Mouse (Mus musculus) small intestine, adult 2 months (tissue): ENCODE measurements at regions not wholly inside any gene's neighbourhood (a gene's known extent, or its start where the extent isn't known, plus 50 kb on each side); places are given as distances from the start of the nearest gene placed in this dataset.

Source experiments
- H3K27ac ChIP-seq: fragments of 200-500 bp; 2 replicates; pipeline ENCODE4 v1.5.1; 2012; ENCODE audit warnings: low read depth, low read length, control low read depth, inconsistent platforms; ENCODE audit not compliant: insufficient read depth
- H3K27me3 ChIP-seq: fragments of 200-500 bp; 2 replicates; pipeline ENCODE4 v1.6.1; 2012; ENCODE audit warnings: mild to moderate bottlenecking, moderate library complexity, low read length, inconsistent platforms; ENCODE audit not compliant: control insufficient read depth, insufficient read depth
- H3K36me3 ChIP-seq: fragments of 200-500 bp; 2 replicates; pipeline ENCODE4 v1.6.1; 2012; ENCODE audit warnings: mild to moderate bottlenecking, low read length, control low read depth, inconsistent platforms; ENCODE audit not compliant: control insufficient read depth, insufficient read depth
- H3K4me1 ChIP-seq: fragments of 200-500 bp; 2 replicates; pipeline ENCODE4 v1.6.1; 2012; ENCODE audit warnings: low read length, inconsistent platforms, mixed read lengths; ENCODE audit not compliant: control insufficient read depth, insufficient read depth, insufficient read length
- H3K4me3 ChIP-seq: fragments of 200-500 bp; 2 replicates; pipeline ENCODE4 v1.5.1; 2012; ENCODE audit warnings: low read depth, mild to moderate bottlenecking, control low read depth, inconsistent platforms, low read length, moderate library complexity
- CTCF ChIP-seq: fragments of 200-500 bp; IDR thresholded peaks from 2 replicates; pipeline ENCODE4 v1.5.1; 2012; ENCODE audit warnings: low read depth, mild to moderate bottlenecking, control low read depth, inconsistent platforms, low read length, moderate library complexity, mixed read lengths; ENCODE audit not compliant: insufficient replicate concordance, insufficient read length; ENCODE audit errors: extremely low read depth
- POLR2A ChIP-seq: fragments of 200-500 bp; IDR thresholded peaks from 2 replicates; pipeline ENCODE4 v1.6.1; 2012; ENCODE audit warnings: low read depth, mild to moderate bottlenecking, control low read depth, inconsistent platforms, low read length, moderate library complexity
- WGBS: fragments of 180-500 bp; shearing (Covaris S2); methylation state at CpG from one replicate; pipeline ENCODE4 v1.1.7; 2018; 5-methylcytosine and 5-hydroxymethylcytosine counted together

GRCm38 (mm10) chr1:92259715-92260392 is 64.4 kb upstream of the Hdac4 start:
- WGBS, result 70% methylated on average over 23 of the region's 23 CpGs
- Histone ChIP-seq H3K4me3 (no peak overlapping the region), H3K27me3 (no peaks in the 10 kb centered on the region), H3K36me3 (no peaks in the 10 kb centered on the region), H3K4me1 (no peaks in the 10 kb centered on the region), H3K27ac (no peak overlapping the region)
- TF ChIP-seq POLR2A, result no peak
- no peak for TF ChIP-seq CTCF

GRCm38 (mm10) chr1:92258026-92258425 is 62.5 kb upstream of the Hdac4 start:
- no peaks in the 10 kb centered on the region for H3K27me3 ChIP-seq
- no peaks in the 10 kb centered on the region for H3K4me1 ChIP-seq
- H3K36me3 ChIP-seq, result no peaks in the 10 kb centered on the region
- H3K4me3 ChIP-seq, result no peak overlapping the region
- no peak for TF ChIP-seq CTCF
- no peak overlapping the region for H3K27ac ChIP-seq

GRCm38 (mm10) chr1:92253086-92253485 is 57.6 kb upstream of the Hdac4 start:
- WGBS, result 75% methylated on average over 8 of the region's 8 CpGs
- Histone ChIP-seq H3K4me3 (no peak overlapping the region), H3K4me1 (no peaks in the 10 kb centered on the region), H3K27me3 (no peaks in the 10 kb centered on the region), H3K27ac (no peak overlapping the region), H3K36me3 (no peaks in the 10 kb centered on the region)
- TF ChIP-seq POLR2A (no peak), CTCF (no peak)

- TF ChIP-seq POLR2A, result no peak
- no peak for TF ChIP-seq CTCF
- no peak overlapping the region for H3K27ac ChIP-seq
- 64% methylated on average over 10 of the region's 10 CpGs for WGBS
- H3K36me3 ChIP-seq, result no peaks in the 10 kb centered on the region
- no peaks in the 10 kb centered on the region for H3K27me3 ChIP-seq
- no peaks in the 10 kb centered on the region for H3K4me1 ChIP-seq
- H3K4me3 ChIP-seq, result no peak overlapping the region
These were observed 55.3 kb upstream of the Hdac4 start for GRCm38 (mm10) chr1:92250594-92251463.
